Mouse (Mus musculus) spleen, adult 2 months (tissue): ENCODE measurements at regions not wholly inside any gene's neighbourhood (a gene's known extent, or its start where the extent isn't known, plus 50 kb on each side); places are given as distances from the start of the nearest gene placed in this dataset.

ENCODE experiments used
- CTCF ChIP-seq: fragments of 200-500 bp; IDR thresholded peaks from 2 replicates; pipeline ENCODE4 v1.5.1; 2011; ENCODE audit warnings: mild to moderate bottlenecking, inconsistent platforms; ENCODE audit not compliant: insufficient read depth, insufficient read length, insufficient replicate concordance; ENCODE audit errors: extremely low read depth
- POLR2A ChIP-seq: fragments of 200-500 bp; IDR thresholded peaks from 2 replicates; pipeline ENCODE4 v1.6.1; 2011; ENCODE audit warnings: low read depth, low read length, inconsistent platforms

GRCm38 (mm10) chr17:10078536-10079319 is 240.9 kb downstream of the Qk start:
- TF ChIP-seq CTCF (no peak), POLR2A (no peak)
